In genomic region chr2:73419285-73419684, GRCm38 (mm10) we compare ENCODE assay signal across 9 mouse cellular contexts. TPM values are rescaled to one million over a fixed set of nuclear protein-coding genes. Genes with fewer than 3 reads are reported as not detected.
A peak's percentile ranks its signal among the peaks of the same experiment; 100 is the strongest.
DNase-seq lines count a peak whose midpoint lies in the region; ATAC-seq and TF ChIP-seq lines count a peak whose summit lies in the region.
"Had no signal": no experiment of that assay in that cellular context is flagged by ENCODE, and none has a peak within 500 bp of the region (broad histone marks: within the 10 kb centered on the region; RNA-seq: fewer than 3 reads in every experiment).

No protein-coding gene starts in this region.

- no peak overlapping the region for H3K9ac ChIP-seq in hindbrain, postnatal 0 days (replicated peaks; ENCODE audit: low read length)
- no peak overlapping the region for H3K9ac ChIP-seq in hindbrain, embryonic 14.5 days
- H3K9ac ChIP-seq: heart, embryonic 13.5 days had no signal

- peak; percentile 53 for ATAC-seq in hindbrain, postnatal 0 days
- ATAC-seq in hindbrain, embryonic 14.5 days (ENCODE audit: low FRiP score) = no peak
- peak; percentile 64 for ATAC-seq in erythroblast, adult 5-6 weeks (replicated peaks; ENCODE audit: low FRiP score, poor library complexity, severe bottlenecking)

- TF ChIP-seq CTCF in hindbrain, postnatal 0 days (IDR thresholded peaks at IDR 0.05; ENCODE audit: low read depth) = peak; percentile 47
- peak; percentile 72; the same call in 1 of the 2 replicates for TF ChIP-seq CTCF in lung, adult 2 months (IDR thresholded peaks at IDR 0.05; ENCODE audit: insufficient read depth, low read length)

- H3K27me3 ChIP-seq in hindbrain, postnatal 0 days (ENCODE audit: insufficient read depth, low read length) = no peaks in the 10 kb centered on the region
- no peaks in the 10 kb centered on the region for H3K27me3 ChIP-seq in hindbrain, embryonic 14.5 days (ENCODE audit: control insufficient read depth, insufficient read depth, low read length)
- H3K27me3 ChIP-seq: heart, embryonic 13.5 days had no signal

- TF ChIP-seq POLR2A in lung, adult 2 months (IDR thresholded peaks at IDR 0.05; ENCODE audit: borderline replicate concordance, extremely low read depth, low read depth, low read length) = no peak

- DNase-seq in hindbrain, postnatal 0 days (ENCODE audit: low spot score) = peak; percentile 32
- DNase-seq in hindbrain, embryonic 14.5 days (ENCODE audit: low spot score) = no peak
- DNase-seq in B cell, adult 2 months = peak; percentile 58 to 60
- DNase-seq in adrenal gland, postnatal 10 days = peak; percentile 50
- peak; percentile 41 for DNase-seq in lung, adult 2 months
- no peak for DNase-seq in yolk sac, embryonic 10.5 days (ENCODE audit: low spot score)
- no peak for DNase-seq in MN1 (ENCODE audit: low spot score)

- no peaks in the 10 kb centered on the region for H3K9me3 ChIP-seq in hindbrain, postnatal 0 days (ENCODE audit: low read length)
- no peaks in the 10 kb centered on the region for H3K9me3 ChIP-seq in hindbrain, embryonic 14.5 days (ENCODE audit: control insufficient read depth, low read length)
- H3K9me3 ChIP-seq: heart, embryonic 13.5 days had no signal

- 46% methylated on average over 4 of the region's 4 CpGs for WGBS in hindbrain, postnatal 0 days
- 44% methylated on average over 4 of the region's 4 CpGs for WGBS in hindbrain, embryonic 14.5 days
- WGBS in lung, adult 2 months = 30% methylated on average over 4 of the region's 4 CpGs

- H3K27ac ChIP-seq in hindbrain, postnatal 0 days = no peak overlapping the region
- H3K27ac ChIP-seq in hindbrain, embryonic 14.5 days = no peak overlapping the region
- H3K27ac ChIP-seq: heart, embryonic 13.5 days had no signal

- no peaks in the 10 kb centered on the region for H3K36me3 ChIP-seq in hindbrain, postnatal 0 days (ENCODE audit: insufficient read depth, low read length)
- H3K36me3 ChIP-seq in hindbrain, embryonic 14.5 days (replicated peaks; ENCODE audit: control insufficient read depth, insufficient read depth) = no peaks in the 10 kb centered on the region
- H3K36me3 ChIP-seq: heart, embryonic 13.5 days had no signal

- no peak overlapping the region for H3K4me3 ChIP-seq in hindbrain, postnatal 0 days (ENCODE audit: low read length)
- no peak overlapping the region for H3K4me3 ChIP-seq in hindbrain, embryonic 14.5 days (replicated peaks; ENCODE audit: low read length)
- H3K4me3 ChIP-seq in lung, adult 2 months (replicated peaks; ENCODE audit: extremely low read depth, low read depth, low read length) = no peak overlapping the region
- H3K4me3 ChIP-seq: heart, embryonic 13.5 days had no signal

- H3K4me1 ChIP-seq in hindbrain, postnatal 0 days (ENCODE audit: insufficient read depth, low read length) = no peaks in the 10 kb centered on the region; the same call in 1 of the 2 replicates
- H3K4me1 ChIP-seq in hindbrain, embryonic 14.5 days (replicated peaks; ENCODE audit: control insufficient read depth, insufficient read depth, low read length) = no peaks in the 10 kb centered on the region
- no peaks in the 10 kb centered on the region for H3K4me1 ChIP-seq in lung, adult 2 months (ENCODE audit: control insufficient read depth, insufficient read depth, low read length)

- no peak overlapping the region for H3K4me2 ChIP-seq in hindbrain, postnatal 0 days (ENCODE audit: low read depth, low read length)
- H3K4me2 ChIP-seq in hindbrain, embryonic 14.5 days (replicated peaks) = no peak overlapping the region
- H3K4me2 ChIP-seq: heart, embryonic 13.5 days had no signal

RNA-seq across cellular contexts. Expression of gene Gpr155, which starts 32.9 kb away (rescaled TPM):
- total RNA-seq in hindbrain, postnatal 0 days (2014; rRNA removed) = 15.2 and 18.8 TPM in 2 replicates
- 11.3 and 12.0 TPM in 2 replicates for polyA plus RNA-seq in hindbrain, postnatal 0 days (2015; fragmentation: Nextera tagmentation; extraction: Ambion mirVana)
- 15.2 and 17.9 TPM in 2 replicates for polyA plus RNA-seq in hindbrain, embryonic 14.5 days (2014; fragmentation: Nextera tagmentation; extraction: Ambion mirVana)
- 1 to 10 TPM; 6.7 to 9.8 TPM for total RNA-seq in adrenal gland, postnatal 10 days (2021)
- total RNA-seq in erythroblast, adult 5-6 weeks (2015; ENCODE audit: low replicate concordance) = 5.8 and 7.3 TPM in 2 replicates
- total RNA-seq in erythroblast, adult 5-6 weeks (2017; ENCODE audit: low replicate concordance) = 9.3 and 10.6 TPM in 2 replicates
- polyA plus RNA-seq in lung, adult 2 months (2012; rRNA removed) = 16.4 and 20.8 TPM in 2 replicates

Comparison
In these comparisons a context has a peak if more than half of its experiments do, and no peak if none do; other contexts are left out.
1. DNase-seq: peak in hindbrain, postnatal 0 days (single experiment), B cell, adult 2 months (2 of 2), adrenal gland, postnatal 10 days (single experiment) and lung, adult 2 months (single experiment); none in hindbrain, embryonic 14.5 days (single experiment), yolk sac, embryonic 10.5 days (single experiment) and MN1 (single experiment).